Mouse (Mus musculus): Measurements from ENCODE around the gene Wdr4. TPM values are rescaled to one million over a fixed set of nuclear protein-coding genes. Genes with fewer than 3 reads are reported as not detected.
"Not testable (repeated sequence)": the region's sequence is repeated elsewhere in the genome, so short reads cannot be mapped to it uniquely, and the experiment has no call there.

Wdr4 gene
- total RNA-seq, 2 experiments from 2014 or later, result 29.4 to 38.2 TPM

- DNase-seq (ENCODE audit: extremely low spot score in 1 of 2, low spot score in 2 of 2), result no peak
- intact Hi-C loops (cut with DNase I), result no loop called here
These were observed 21.2 kb upstream of the Wdr4 start for GRCm38 (mm10) chr17:31540809-31541459.

DNA sequence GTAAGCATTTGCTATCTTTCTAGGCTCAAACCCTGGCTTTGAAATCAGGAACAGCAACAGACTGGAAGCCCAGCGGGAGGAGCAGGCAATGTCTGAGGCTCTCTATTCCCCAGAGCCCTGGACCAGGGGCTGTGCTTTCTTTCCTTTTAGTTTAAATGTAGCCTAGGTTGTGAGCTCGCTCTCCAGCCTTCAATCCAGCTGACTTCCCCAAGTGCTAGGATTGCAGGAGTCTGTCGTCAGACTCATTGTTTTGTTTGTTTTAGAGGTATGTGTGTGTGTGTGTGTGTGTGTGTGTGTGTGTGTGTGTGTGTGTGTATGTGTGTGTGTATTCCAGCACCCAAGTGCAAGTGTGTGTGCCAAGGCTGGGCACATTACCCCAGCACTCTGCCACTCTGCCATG is 20.3 kb upstream of the Wdr4 start:
- intact Hi-C loops (cut with DNase I), result no loop called here

GRCm38 (mm10) chr17:31535871-31536629 is 16.3 kb upstream of the Wdr4 start:
- intact Hi-C loops (cut with DNase I), result no loop called here
- peak; percentile 56 to 79 for DNase-seq (ENCODE audit: extremely low spot score in 1 of 2, low spot score in 2 of 2)

More for the DNA sequence above, 20.3 kb upstream of the Wdr4 start:
- DNase-seq (ENCODE audit: extremely low spot score in 1 of 2, low spot score in 2 of 2), result no peak

DNA sequence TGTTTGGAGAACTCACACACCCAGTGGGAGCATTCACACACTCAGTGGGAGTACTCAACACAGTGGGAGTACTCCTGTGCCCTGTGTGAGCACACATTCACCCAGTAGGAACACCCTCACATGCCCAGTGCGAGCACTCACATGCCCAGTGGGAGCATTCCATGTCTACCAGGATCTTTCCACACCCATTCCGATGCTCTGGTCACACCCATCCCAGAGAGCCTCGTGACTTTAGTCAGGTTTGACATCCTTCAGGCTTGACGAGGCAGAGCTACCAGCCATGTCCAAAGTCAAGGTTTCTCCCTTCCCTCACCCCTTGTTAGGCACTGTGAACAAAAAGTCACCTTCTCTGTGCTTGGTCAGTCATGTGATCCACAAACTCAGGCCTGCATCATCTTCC is 15.6 kb upstream of the Wdr4 start:
- DNase-seq (ENCODE audit: extremely low spot score in 1 of 2, low spot score in 2 of 2), result no peak
- intact Hi-C loops (cut with DNase I), result no loop called here

DNA sequence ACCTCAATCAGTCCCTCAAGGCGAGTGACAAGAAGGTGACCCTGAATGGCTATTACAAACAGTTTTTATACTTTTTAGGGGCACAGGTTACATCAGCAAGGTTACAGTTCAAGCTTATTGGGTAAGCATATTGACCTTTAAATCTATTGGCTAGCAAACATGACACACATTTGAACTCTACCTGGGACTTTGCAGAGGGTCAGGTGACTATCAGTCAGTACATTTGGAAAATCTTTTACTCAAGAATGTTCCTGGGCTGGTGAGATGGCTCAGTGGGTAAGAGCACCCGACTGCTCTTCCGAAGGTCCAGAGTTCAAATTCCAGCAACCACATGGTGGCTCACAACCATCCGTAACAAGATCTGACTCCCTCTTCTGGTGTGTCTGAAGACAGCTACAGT is 12.6 kb upstream of the Wdr4 start:
- intact Hi-C loops (cut with DNase I); DNase-seq (ENCODE audit: extremely low spot score in 1 of 2, low spot score in 2 of 2): not testable (repeated sequence)

- DNase-seq (ENCODE audit: extremely low spot score in 1 of 2, low spot score in 2 of 2), result no peak
- intact Hi-C loops (cut with DNase I), result no loop called here
These were observed 11.8 kb upstream of the Wdr4 start for GRCm38 (mm10) chr17:31531441-31532158.

DNA sequence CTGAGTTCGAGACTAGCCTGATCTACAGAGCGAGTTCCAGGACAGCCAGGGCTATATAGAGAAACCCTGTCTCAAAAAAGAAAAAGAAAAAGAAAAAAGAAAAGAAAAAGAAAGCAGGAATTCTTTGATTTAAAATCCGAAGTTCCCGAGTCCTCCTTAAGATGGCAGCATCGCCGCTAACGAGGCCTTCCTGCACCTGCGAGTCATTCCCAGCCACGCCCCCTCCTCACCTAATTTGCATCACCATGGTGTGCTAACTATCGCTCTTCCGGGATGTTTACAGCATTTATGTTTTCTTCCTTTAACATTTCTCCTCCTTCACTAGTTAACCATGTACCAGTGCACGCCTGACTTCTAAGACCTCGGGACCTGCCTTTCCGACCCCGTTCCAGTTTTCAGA is 9.5 kb upstream of the Wdr4 start:
- peak in 1 of 2 experiments; percentile 62 for DNase-seq (ENCODE audit: extremely low spot score in 1 of 2, low spot score in 2 of 2)
- intact Hi-C loops (cut with DNase I), result loop anchor here (5.0 to 10.0 kb wide), 2 partner anchors 38 to 495 kb away; no protein-coding TSS in a partner anchor

DNA sequence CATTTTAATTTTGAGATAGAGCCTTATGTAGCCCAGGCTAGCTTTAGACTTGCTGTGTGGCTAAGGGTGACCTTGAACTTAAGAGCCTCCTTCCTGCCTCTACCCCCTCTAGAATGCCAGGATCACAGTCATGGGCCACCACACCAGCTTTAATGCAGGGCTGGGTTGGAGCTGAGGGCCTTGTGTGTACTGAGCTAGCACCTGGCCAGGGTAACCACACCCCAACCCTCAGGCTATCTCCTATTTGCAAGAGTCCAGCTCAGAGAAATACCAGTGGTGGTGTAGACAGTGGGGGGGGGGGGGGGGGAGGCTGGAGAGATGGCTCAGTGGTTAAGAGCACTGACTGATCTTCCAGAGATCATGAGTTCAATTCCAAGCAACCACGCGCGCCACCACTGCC is 6.0 kb upstream of the Wdr4 start:
- DNase-seq (ENCODE audit: extremely low spot score in 1 of 2, low spot score in 2 of 2), result no peak
- intact Hi-C loops (cut with DNase I), result loop anchor here (5.0 to 10.0 kb wide), 2 partner anchors 41 to 499 kb away; no protein-coding TSS in a partner anchor

- intact Hi-C loops (cut with DNase I), result loop anchor here (5.0 to 10.0 kb wide), 2 partner anchors 42 to 500 kb away; no protein-coding TSS in a partner anchor
- DNase-seq (ENCODE audit: extremely low spot score in 1 of 2, low spot score in 2 of 2), result no peak
These were observed 5.3 kb upstream of the Wdr4 start for GRCm38 (mm10) chr17:31525114-31525513.

- no peak for DNase-seq (ENCODE audit: extremely low spot score in 1 of 2, low spot score in 2 of 2)
- intact Hi-C loops (cut with DNase I), result loop anchor here (2.0 to 10.0 kb wide), 2 partner anchors 137 to 503 kb away; partner anchors contain the start of gene U2af1
These were observed 2.2 kb upstream of the Wdr4 start for GRCm38 (mm10) chr17:31521948-31522347.

DNA sequence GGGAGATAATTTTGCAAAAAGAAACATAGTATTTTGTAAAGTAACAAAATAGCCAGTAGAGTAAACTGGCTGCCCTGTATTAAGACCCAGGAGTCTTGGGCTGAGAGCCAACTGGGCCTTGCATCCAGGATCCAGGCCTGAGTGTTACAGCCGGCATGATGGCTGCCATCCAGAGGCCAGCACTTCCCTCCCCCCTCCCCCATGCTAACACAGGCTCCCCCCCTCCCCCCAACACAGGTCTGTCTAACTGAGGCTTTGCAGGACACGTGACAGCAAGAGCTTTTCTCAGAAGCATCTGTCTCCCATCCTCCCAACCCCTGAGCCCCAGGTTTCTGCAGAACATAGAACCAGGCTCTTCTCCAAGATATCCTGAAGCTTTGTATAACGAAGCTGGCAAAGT is 1.1 kb upstream of the Wdr4 start:
- intact Hi-C loops (cut with DNase I), result loop anchor here (2.0 to 10.0 kb wide), 2 partner anchors 138 to 504 kb away; partner anchors contain the start of gene U2af1
- DNase-seq (ENCODE audit: extremely low spot score in 1 of 2, low spot score in 2 of 2), result peak; percentile 40 to 72

DNA sequence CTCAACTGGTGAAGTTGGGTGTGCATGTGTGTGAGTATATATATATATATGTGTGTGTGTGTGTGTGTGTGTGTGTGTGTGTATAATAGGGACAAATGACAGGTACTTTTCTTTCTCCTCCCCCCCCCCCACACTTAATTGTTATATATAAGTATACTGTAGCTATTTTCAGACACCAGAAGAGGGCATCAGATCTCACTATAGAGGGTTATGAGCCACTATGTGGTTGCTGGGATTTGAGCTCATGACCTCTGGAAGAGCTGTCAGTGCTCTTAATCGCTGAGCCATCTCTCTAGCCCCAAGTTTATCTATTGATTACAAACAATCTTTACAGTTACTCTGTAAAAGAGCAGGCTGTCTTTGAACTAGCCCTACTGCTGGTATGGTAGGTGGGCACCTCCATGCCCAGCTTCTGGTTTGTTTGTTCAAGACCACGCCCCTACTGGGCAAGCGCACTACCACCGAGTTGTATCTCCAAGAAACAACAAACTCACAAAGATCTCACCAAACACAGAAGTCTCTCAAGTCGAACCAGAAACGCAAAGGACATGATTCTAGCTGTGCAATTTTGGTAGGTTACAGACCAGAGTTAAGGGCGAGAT is 335 bp downstream of the Wdr4 start:
- intact Hi-C loops (cut with DNase I), result no loop called here
- no peak for DNase-seq (ENCODE audit: extremely low spot score in 1 of 2, low spot score in 2 of 2)

DNA sequence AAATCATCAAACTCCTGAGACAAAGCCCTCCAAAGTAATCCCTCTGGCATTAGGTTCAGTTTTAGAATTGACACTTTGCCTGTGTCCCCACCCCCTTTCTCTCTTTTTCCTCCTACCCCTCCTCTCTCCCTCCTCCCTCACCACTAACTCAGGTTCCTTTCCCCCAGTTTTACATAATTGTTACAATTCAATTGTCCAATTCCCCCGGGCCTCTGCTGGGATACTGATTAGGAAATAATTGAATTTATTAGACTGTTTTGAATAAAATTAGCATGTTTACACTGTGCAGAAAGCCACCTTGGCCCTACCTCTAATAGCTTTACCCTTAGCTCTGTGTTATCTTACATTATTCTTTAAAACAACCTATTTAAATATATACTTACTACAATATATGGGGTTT is 5.1 kb downstream of the Wdr4 start:
- intact Hi-C loops (cut with DNase I), result loop anchor here (5.0 kb wide), 1 partner anchor 138 kb away; no protein-coding TSS in a partner anchor
- no peak for DNase-seq (ENCODE audit: extremely low spot score in 1 of 2, low spot score in 2 of 2)

DNA sequence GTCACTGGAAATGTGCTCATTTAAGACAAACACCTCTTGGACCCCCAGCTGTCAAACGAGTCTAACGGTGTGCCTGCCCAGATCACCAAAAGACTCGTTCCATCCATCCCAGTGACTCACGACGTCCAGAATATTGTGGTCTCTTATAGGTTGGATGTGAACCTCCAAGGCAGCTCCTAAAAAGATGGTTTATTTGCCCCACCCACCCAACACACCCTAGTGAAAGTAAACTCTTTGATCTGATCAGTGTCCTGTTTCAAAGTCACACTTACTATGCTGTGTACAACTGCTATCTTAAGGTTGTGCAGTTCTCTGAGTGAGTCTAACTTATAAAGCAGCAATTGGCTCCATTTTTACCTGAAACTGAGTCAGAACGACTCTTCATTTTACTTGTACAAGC is 7.2 kb downstream of the Wdr4 start:
- intact Hi-C loops (cut with DNase I), result loop anchor here (5.0 kb wide), 1 partner anchor 140 kb away; no protein-coding TSS in a partner anchor
- no peak for DNase-seq (ENCODE audit: extremely low spot score in 1 of 2, low spot score in 2 of 2)

DNA sequence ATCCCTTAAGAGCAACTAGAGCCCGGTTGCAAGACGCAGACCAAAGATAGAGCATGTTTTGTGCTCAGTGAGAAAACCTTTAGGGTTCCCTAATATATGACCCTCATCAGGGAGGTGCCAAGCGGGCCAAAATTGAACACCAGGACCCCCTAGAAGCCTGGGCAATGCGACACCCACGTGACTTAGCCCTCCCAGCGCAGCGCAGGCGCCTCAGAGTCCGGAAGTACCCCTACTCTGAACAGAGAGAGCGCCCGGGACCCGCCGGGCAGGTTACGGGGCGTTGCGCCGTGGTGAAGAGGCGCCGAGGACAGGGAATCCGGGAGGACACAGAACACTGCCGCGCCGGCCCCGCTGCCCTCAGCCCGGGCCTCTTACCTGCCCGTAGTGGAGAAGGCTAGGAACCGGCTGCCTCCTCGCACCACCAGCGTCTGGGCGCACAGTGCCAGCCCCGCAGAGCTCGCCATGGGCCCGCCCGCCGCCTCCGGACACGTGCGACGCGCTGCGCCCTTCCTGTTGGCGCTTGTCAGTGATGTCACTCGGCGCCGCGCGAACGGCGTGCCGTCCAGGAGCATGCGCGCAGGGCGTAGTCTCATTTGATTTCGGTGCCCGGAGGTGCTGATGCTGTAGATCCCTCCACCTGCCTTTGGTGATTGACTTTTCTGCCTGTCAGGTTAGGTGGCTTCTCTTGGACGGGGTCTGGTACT is 7.8 kb downstream of the Wdr4 start:
- intact Hi-C loops (cut with DNase I), result loop anchor here (5.0 kb wide), 1 partner anchor 140 kb away; no protein-coding TSS in a partner anchor
- DNase-seq (ENCODE audit: extremely low spot score in 1 of 2, low spot score in 2 of 2), result peak; percentile 86 to 93

DNA sequence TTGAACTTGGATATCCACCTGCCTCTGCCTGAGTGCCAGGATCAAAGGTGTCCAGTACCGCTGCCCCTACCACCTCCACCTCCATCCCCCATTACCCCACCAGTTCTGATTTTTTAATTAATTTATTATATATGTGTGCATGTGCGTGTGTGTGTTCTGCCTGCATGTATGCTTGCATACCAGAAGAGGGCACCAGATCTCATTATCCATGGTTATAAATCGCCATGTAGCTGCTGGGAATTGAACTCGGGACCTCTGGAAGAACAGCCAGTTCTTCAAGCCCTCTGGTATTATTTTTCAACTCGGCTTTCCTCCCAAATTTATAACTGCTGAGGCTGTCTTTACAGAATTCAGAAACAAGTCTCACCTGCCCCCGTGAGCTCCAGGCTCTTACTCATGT is 8.8 kb downstream of the Wdr4 start:
- intact Hi-C loops (cut with DNase I), result loop anchor here (5.0 kb wide), 1 partner anchor 141 kb away; no protein-coding TSS in a partner anchor
- no peak for DNase-seq (ENCODE audit: extremely low spot score in 1 of 2, low spot score in 2 of 2)

GRCm38 (mm10) chr17:31506282-31506681 is 13.5 kb downstream of the Wdr4 start:
- intact Hi-C loops (cut with DNase I), result no loop called here

DNA sequence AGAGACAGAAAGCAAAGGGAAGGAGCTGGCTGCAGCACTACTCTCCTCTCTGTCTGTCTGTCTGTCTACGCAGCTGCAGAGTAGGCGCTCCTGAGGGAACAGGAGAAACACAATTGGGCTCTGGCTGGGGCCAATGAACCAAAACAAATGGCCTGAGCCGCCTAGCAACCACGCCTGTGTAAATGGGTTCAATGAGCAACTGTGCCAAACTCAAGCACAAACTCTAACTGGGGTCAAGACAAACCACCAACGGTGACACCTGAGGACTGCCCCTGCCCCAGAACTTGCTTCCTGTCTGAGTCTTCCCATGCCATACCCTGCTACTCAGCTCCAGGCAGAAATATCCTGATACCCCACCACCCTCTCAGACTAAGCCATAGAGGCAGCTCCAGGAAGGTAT is 14.8 kb downstream of the Wdr4 start:
- no peak for DNase-seq (ENCODE audit: extremely low spot score in 1 of 2, low spot score in 2 of 2)
- intact Hi-C loops (cut with DNase I), result no loop called here

More at GRCm38 (mm10) chr17:31506282-31506681, 13.5 kb downstream of the Wdr4 start:
- no peak for DNase-seq (ENCODE audit: extremely low spot score in 1 of 2, low spot score in 2 of 2)
